Mouse (Mus musculus) myocyte (in vitro differentiated cells): ENCODE measurements around the gene Kalrn. TPM values are rescaled to one million over a fixed set of nuclear protein-coding genes. Genes with fewer than 3 reads are reported as not detected.

Source experiments
- H3K27me3 ChIP-seq: one replicate; pipeline ENCODE4 v1.6.1; 2011; ENCODE audit not compliant: control insufficient read depth, insufficient read depth, insufficient read length
- H3K36me3 ChIP-seq: one replicate; pipeline ENCODE4 v1.6.1; 2011; ENCODE audit not compliant: control insufficient read depth, insufficient read depth
- H3K4me2 ChIP-seq: one replicate; pipeline ENCODE4 v1.6.1; 2011; ENCODE audit warnings: low read depth, control low read depth
- H3K4me3 ChIP-seq: one replicate; pipeline ENCODE4 v1.5.1; 2011; ENCODE audit warnings: mild to moderate bottlenecking, control low read depth, moderate library complexity
- H3K79me2 ChIP-seq: one replicate; pipeline ENCODE4 v1.6.1; 2011; ENCODE audit not compliant: control insufficient read depth, insufficient read depth
- H3ac ChIP-seq: one replicate; pipeline ENCODE4 v1.6.1; 2011; ENCODE audit not compliant: control insufficient read depth, insufficient read length
- CEBPB ChIP-seq: IDR thresholded peaks from 2 replicates; pipeline ENCODE4 v1.6.1; 2011; ENCODE audit warnings: mild to moderate bottlenecking, moderate library complexity; ENCODE audit not compliant: poor library complexity, insufficient read depth, severe bottlenecking
- E2F4 ChIP-seq: IDR thresholded peaks from one replicate; pipeline ENCODE4 v1.6.1; 2011; ENCODE audit warnings: mild to moderate bottlenecking, control low read depth, moderate library complexity; ENCODE audit not compliant: insufficient read depth
- MAX ChIP-seq: IDR thresholded peaks from one replicate; pipeline ENCODE4 v1.6.1; 2011; ENCODE audit warnings: low read depth, mild to moderate bottlenecking, control low read depth
- MYOD1 ChIP-seq, 3 experiments: IDR thresholded peaks; one replicate each; pipeline ENCODE4 v1.6.1; 2011; ENCODE audit warnings: control low read depth in 2 of 3, low read depth in 2 of 3, mild to moderate bottlenecking in 2 of 3, moderate library complexity in 1 of 3; ENCODE audit not compliant: insufficient read length in 2 of 3, control insufficient read depth in 1 of 3
- MYOG ChIP-seq, 3 experiments: IDR thresholded peaks; one replicate each; pipeline ENCODE4 v1.6.1; 2011; ENCODE audit warnings: control low read depth in 2 of 3, low read depth in 2 of 3, mild to moderate bottlenecking in 2 of 3; ENCODE audit not compliant: insufficient read length in 2 of 3, control insufficient read depth in 1 of 3, insufficient read depth in 1 of 3
- POLR2A ChIP-seq: IDR thresholded peaks from one replicate; pipeline ENCODE4 v1.6.1; 2011; ENCODE audit warnings: low read depth, mild to moderate bottlenecking, control low read depth, moderate library complexity; ENCODE audit not compliant: insufficient read length
- POLR2AphosphoS2 ChIP-seq: IDR thresholded peaks from one replicate; pipeline ENCODE4 v1.6.1; 2011; ENCODE audit warnings: low read depth, control low read depth; ENCODE audit not compliant: insufficient read length
- REST ChIP-seq: IDR thresholded peaks from one replicate; pipeline ENCODE4 v1.6.1; 2011; ENCODE audit warnings: mild to moderate bottlenecking, control low read depth, moderate library complexity; ENCODE audit not compliant: insufficient read depth, insufficient read length
- SRF ChIP-seq: IDR thresholded peaks from one replicate; pipeline ENCODE4 v1.6.1; 2011; ENCODE audit warnings: low read depth; ENCODE audit not compliant: control insufficient read depth, insufficient read length
- TCF12 ChIP-seq: IDR thresholded peaks from one replicate; pipeline ENCODE4 v1.6.1; 2011; ENCODE audit warnings: mild to moderate bottlenecking, control low read depth; ENCODE audit not compliant: poor library complexity, insufficient read depth, severe bottlenecking
- TCF3 ChIP-seq: IDR thresholded peaks from one replicate; pipeline ENCODE4 v1.6.1; 2011; ENCODE audit warnings: low read depth, control low read depth; ENCODE audit not compliant: insufficient read length
- USF1 ChIP-seq: IDR thresholded peaks from one replicate; pipeline ENCODE4 v1.6.1; 2011; ENCODE audit warnings: low read depth, mild to moderate bottlenecking, control low read depth, moderate library complexity
- polyA plus RNA-seq: library from polyadenylated mRNA; unstranded; fragments of >200 nt; fragmentation: generic; extraction: Trizol; gene quantifications from one replicate; pipeline ENCODE4 v1.2.1, GENCODE M21; 2012; ENCODE audit warnings: missing spikeins

Gene Kalrn
- polyA plus RNA-seq, 1 experiment, result 5.5 TPM

GRCm38 (mm10) chr16:34344895-34345876 lies 228.1 kb downstream of the Kalrn start:
- TF ChIP-seq MYOD1 (IDR thresholded peaks at IDR 0.05; ENCODE audit: control insufficient read depth in 1 of 3, insufficient read length in 2 of 3, low read depth in 2 of 3), result peak in 2 of 3 experiments; percentile 15 to 54
- no peak for TF ChIP-seq USF1
- peak in 2 of 3 experiments; percentile 16 to 49 for TF ChIP-seq MYOG (IDR thresholded peaks at IDR 0.05; ENCODE audit: control insufficient read depth in 1 of 3, insufficient read depth in 1 of 3, insufficient read length in 2 of 3, low read depth in 2 of 3)
- no peak for TF ChIP-seq REST
- TF ChIP-seq POLR2A, result no peak
- TF ChIP-seq SRF, result no peak
- no peak for TF ChIP-seq POLR2AphosphoS2
- no peak overlapping the region for H3ac ChIP-seq

DNA sequence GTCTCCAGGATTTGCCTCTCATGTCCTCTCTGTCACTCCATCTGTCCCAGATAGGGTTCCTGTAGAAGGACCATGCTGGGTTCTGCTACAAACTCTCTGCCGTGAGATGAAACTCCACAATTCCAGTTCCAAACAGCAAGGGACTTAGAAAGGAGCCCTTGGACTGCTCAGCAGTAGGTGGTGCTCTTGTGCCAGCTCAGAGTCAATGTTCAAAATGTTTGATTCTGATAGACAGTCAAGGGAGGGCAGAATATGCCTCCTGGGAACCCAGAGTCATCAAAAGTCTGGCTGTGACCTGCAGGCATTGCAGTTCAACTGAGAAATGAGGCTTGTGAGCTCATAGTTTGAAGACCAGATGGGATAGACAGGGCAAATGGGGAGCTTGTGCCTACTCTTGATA lies 229.4 kb downstream of the Kalrn start:
- no peaks in the 10 kb centered on the region for H3K79me2 ChIP-seq
- H3K36me3 ChIP-seq, result no peaks in the 10 kb centered on the region
- no peak overlapping the region for H3K4me2 ChIP-seq
- no peak overlapping the region for H3K4me3 ChIP-seq
- TF ChIP-seq E2F4, result no peak
- no peak for TF ChIP-seq TCF12
- no peak for TF ChIP-seq POLR2AphosphoS2
- H3ac ChIP-seq, result no peak overlapping the region
- H3K27me3 ChIP-seq, result no peaks in the 10 kb centered on the region

More at GRCm38 (mm10) chr16:34344895-34345876, 228.1 kb downstream of the Kalrn start:
- H3K27me3 ChIP-seq, result no peaks in the 10 kb centered on the region
- H3K79me2 ChIP-seq, result no peaks in the 10 kb centered on the region
- H3K36me3 ChIP-seq, result no peaks in the 10 kb centered on the region
- H3K4me3 ChIP-seq, result no peak overlapping the region
- H3K4me2 ChIP-seq, result no peak overlapping the region

DNA sequence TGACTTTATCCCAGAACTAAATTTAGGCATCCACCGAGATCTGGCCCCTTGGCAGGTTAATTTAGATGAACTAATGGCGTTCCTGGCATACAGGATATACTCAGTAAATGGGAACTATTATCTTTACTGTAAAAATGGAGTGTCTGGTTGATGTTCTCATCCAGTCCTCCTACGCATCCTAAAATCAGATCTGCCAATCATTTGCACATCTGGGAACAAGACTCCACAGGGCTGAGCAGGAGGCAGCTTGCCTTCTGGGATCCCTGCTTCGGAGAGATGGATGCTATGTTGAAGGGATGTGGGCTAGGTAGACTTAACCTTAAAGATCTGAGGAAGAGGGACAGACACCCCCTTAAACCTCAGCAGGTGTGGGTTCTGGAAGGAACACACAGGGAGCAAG lies 230.2 kb downstream of the Kalrn start:
- H3K36me3 ChIP-seq, result no peaks in the 10 kb centered on the region
- no peak for TF ChIP-seq POLR2AphosphoS2
- TF ChIP-seq TCF3, result no peak
- TF ChIP-seq MYOG (IDR thresholded peaks at IDR 0.05; ENCODE audit: control insufficient read depth in 1 of 3, insufficient read depth in 1 of 3, insufficient read length in 2 of 3, low read depth in 2 of 3), result no peak
- TF ChIP-seq USF1, result no peak
- TF ChIP-seq CEBPB, result no peak
- no peak for TF ChIP-seq TCF12
- no peak for TF ChIP-seq E2F4
- no peak for TF ChIP-seq MAX
- TF ChIP-seq MYOD1 (IDR thresholded peaks at IDR 0.05; ENCODE audit: control insufficient read depth in 1 of 3, insufficient read length in 2 of 3, low read depth in 2 of 3), result no peak
- no peak for TF ChIP-seq SRF
- TF ChIP-seq POLR2A, result no peak
- no peak for TF ChIP-seq REST
- no peaks in the 10 kb centered on the region for H3K79me2 ChIP-seq
- H3K4me2 ChIP-seq, result no peak overlapping the region
- H3ac ChIP-seq, result no peak overlapping the region
- H3K4me3 ChIP-seq, result no peak overlapping the region
- H3K27me3 ChIP-seq, result no peaks in the 10 kb centered on the region

GRCm38 (mm10) chr16:34342369-34343160 lies 230.8 kb downstream of the Kalrn start:
- Histone ChIP-seq H3K79me2 (no peaks in the 10 kb centered on the region), H3K27me3 (no peaks in the 10 kb centered on the region), H3ac (no peak overlapping the region), H3K36me3 (no peaks in the 10 kb centered on the region), H3K4me3 (no peak overlapping the region), H3K4me2 (no peak overlapping the region)
- TF ChIP-seq CEBPB (no peak), TCF12 (peak; percentile 7), E2F4 (no peak), POLR2AphosphoS2 (no peak), MYOD1 (IDR thresholded peaks at IDR 0.05; ENCODE audit: control insufficient read depth in 1 of 3, insufficient read length in 2 of 3, low read depth in 2 of 3) (peak in 2 of 3 experiments; percentile 35 to 76), SRF (no peak), REST (no peak), MYOG (IDR thresholded peaks at IDR 0.05; ENCODE audit: control insufficient read depth in 1 of 3, insufficient read depth in 1 of 3, insufficient read length in 2 of 3, low read depth in 2 of 3) (peak in 2 of 3 experiments; percentile 42 to 83), USF1 (no peak), TCF3 (no peak)
